Mouse (Mus musculus): ENCODE measurements at regions not wholly inside any gene's neighbourhood (a gene's known extent, or its start where the extent isn't known, plus 50 kb on each side); places are given as distances from the start of the nearest gene placed in this dataset.
A peak's percentile ranks its signal among the peaks of the same experiment; 100 is the strongest.

DNA sequence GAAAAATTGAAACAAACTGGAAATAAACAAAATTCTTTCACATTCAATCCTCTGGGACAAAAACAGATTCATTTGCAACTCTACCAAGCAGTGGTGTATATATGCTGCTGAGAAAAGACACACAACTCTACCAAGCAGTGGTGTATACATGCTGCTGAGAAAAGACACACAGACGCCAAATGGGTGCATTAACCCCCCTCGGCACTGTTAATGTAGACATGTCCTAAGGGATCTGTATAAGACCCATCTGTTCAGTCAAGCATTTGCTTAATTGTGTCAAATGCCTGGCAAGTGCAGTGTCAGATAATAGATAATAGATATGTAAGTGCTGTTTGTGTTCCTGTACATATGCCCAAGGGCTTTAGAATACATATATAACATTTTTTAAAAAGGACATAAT is 1035.2 kb upstream of the B3galt2 start:
- H3K9ac ChIP-seq (ENCODE audit: low read length) = no peak overlapping the region
- ATAC-seq (0 out of 2 replicates have a peak, but pooled peaks have one; percentile 42), DNase-seq (ENCODE audit: low spot score) (no peak)
- H3K4me3 ChIP-seq (ENCODE audit: low read depth, low read length) = no peak overlapping the region
- no peaks in the 10 kb centered on the region for H3K4me1 ChIP-seq (ENCODE audit: control insufficient read depth, insufficient read depth, low read length)
- no peak overlapping the region for H3K4me2 ChIP-seq (ENCODE audit: low read length)
- no peaks in the 10 kb centered on the region for H3K27me3 ChIP-seq (replicated peaks; ENCODE audit: control insufficient read depth, insufficient read depth, low read length)
- H3K36me3 ChIP-seq (ENCODE audit: control insufficient read depth, insufficient read depth, low read length) = no peaks in the 10 kb centered on the region
- no peaks in the 10 kb centered on the region for H3K9me3 ChIP-seq (replicated peaks; ENCODE audit: control insufficient read depth, low read length)
- no peak overlapping the region for H3K27ac ChIP-seq (ENCODE audit: low read depth, low read length)
- 59% methylated on average over 2 of the region's 2 CpGs for WGBS

DNA sequence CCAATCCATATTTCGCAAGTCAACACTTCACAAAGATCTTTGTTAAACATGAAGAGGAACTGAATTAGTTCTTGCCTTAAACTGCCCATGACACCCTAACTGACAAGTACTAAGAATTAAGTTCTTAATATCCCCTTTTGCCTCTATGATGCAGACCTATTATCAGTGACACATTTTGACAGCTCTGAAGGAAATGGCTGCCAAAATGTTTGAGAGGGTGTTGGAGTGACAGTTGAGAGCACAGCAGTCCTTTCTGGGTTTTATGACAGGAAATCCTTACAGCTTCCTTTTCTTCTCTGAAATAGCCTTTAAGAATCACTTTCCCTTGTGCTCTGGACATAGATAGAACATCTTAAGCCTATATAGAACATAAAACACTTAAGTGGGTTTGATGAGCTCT is 1034.4 kb upstream of the B3galt2 start:
- Histone ChIP-seq H3K27ac (ENCODE audit: low read depth, low read length) (no peak overlapping the region), H3K4me3 (ENCODE audit: low read depth, low read length) (no peak overlapping the region), H3K4me1 (ENCODE audit: control insufficient read depth, insufficient read depth, low read length) (no peaks in the 10 kb centered on the region), H3K9me3 (replicated peaks; ENCODE audit: control insufficient read depth, low read length) (no peaks in the 10 kb centered on the region), H3K4me2 (ENCODE audit: low read length) (no peak overlapping the region), H3K36me3 (ENCODE audit: control insufficient read depth, insufficient read depth, low read length) (no peaks in the 10 kb centered on the region), H3K9ac (ENCODE audit: low read length) (no peak overlapping the region), H3K27me3 (replicated peaks; ENCODE audit: control insufficient read depth, insufficient read depth, low read length) (no peaks in the 10 kb centered on the region)
- ATAC-seq (no peak), DNase-seq (ENCODE audit: low spot score) (no peak)
- WGBS = 98% methylated on average over 1 of the region's 1 CpGs

DNA sequence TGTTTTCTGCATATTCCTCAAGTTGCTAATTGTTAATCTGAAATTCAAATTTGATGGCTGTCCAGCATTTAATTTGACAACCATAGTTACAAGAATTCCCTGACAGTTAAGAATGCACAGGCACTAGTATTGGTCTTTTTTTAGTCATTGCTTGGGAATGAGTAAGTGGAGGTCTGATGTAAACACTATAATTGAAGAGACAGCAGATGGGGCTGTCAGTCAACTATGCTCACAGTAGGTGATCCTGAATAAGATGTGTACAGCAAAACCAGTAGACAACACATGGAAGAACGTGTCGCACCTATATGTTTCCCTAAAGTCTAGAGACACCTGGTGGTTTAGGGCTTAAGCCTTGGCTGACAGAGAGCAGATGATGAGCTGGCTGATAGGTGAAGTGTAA is 1019.0 kb upstream of the B3galt2 start:
- H3K4me3 ChIP-seq (ENCODE audit: low read depth, low read length) = no peak overlapping the region
- no peak overlapping the region for H3K27ac ChIP-seq (ENCODE audit: low read depth, low read length)
- no peaks in the 10 kb centered on the region for H3K27me3 ChIP-seq (replicated peaks; ENCODE audit: control insufficient read depth, insufficient read depth, low read length)
- no peak overlapping the region for H3K4me2 ChIP-seq (ENCODE audit: low read length)
- ATAC-seq (peak; percentile 61; the same call in 1 of the 2 replicates), DNase-seq (ENCODE audit: low spot score) (peak; percentile 19)
- H3K9ac ChIP-seq (ENCODE audit: low read length) = no peak overlapping the region
- H3K36me3 ChIP-seq (ENCODE audit: control insufficient read depth, insufficient read depth, low read length) = no peaks in the 10 kb centered on the region
- H3K4me1 ChIP-seq (ENCODE audit: control insufficient read depth, insufficient read depth, low read length) = no peaks in the 10 kb centered on the region
- 82% methylated on average over 2 of the region's 2 CpGs for whole genome bisulfite sequencing
- H3K9me3 ChIP-seq (replicated peaks; ENCODE audit: control insufficient read depth, low read length) = no peaks in the 10 kb centered on the region

DNA sequence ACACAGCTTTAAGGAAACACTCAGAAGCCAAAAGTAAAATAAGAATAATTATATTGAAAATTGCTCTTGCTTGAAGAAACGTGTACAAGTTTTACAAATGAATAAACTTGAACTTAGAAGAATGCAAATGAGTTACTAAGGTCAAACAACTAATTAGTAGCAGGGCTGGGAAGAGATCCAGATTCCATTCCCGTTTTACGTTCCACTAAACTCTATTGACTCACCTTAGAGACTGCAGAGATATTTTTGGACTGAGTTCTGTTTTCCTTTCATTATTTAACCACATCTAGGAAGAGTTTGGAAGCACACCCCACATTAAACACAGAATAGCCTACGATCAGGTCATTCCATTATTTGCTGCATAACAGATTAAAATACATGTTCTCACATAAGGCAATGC is 1016.2 kb upstream of the B3galt2 start:
- peak; percentile 45 for DNase-seq (ENCODE audit: low spot score)
- no peaks in the 10 kb centered on the region for H3K36me3 ChIP-seq (ENCODE audit: control insufficient read depth, insufficient read depth, low read length)
- no peaks in the 10 kb centered on the region for H3K4me1 ChIP-seq (ENCODE audit: control insufficient read depth, insufficient read depth, low read length)
- H3K27me3 ChIP-seq (replicated peaks; ENCODE audit: control insufficient read depth, insufficient read depth, low read length) = no peaks in the 10 kb centered on the region
- H3K4me3 ChIP-seq (ENCODE audit: low read depth, low read length) = no peak overlapping the region
- H3K9me3 ChIP-seq (replicated peaks; ENCODE audit: control insufficient read depth, low read length) = no peaks in the 10 kb centered on the region
- H3K27ac ChIP-seq (ENCODE audit: low read depth, low read length) = no peak overlapping the region
- no peak for ATAC-seq
- H3K4me2 ChIP-seq (ENCODE audit: low read length) = no peak overlapping the region
- WGBS = 26% methylated on average over 4 of the region's 4 CpGs
- H3K9ac ChIP-seq (ENCODE audit: low read length) = no peak overlapping the region

DNA sequence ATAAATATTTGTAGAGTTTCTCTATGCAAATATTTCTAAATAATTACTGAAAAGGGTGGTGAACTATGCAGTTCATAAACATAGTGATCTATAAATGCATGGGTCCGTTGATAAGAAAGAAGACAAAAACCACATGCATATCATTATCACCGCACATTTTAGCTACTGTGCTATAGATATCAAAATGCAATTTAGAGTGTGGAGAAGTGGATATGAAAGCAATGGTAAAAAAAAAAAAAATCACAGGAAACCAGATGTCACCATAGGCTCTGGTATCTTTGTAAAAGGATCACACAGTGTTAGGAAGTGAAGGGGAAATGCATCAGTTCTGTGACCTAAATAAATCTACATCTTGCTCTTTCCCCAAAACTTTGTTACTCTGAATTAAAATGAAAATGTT is 985.2 kb upstream of the B3galt2 start:
- Histone ChIP-seq H3K27me3 (replicated peaks; ENCODE audit: control insufficient read depth, insufficient read depth, low read length) (no peaks in the 10 kb centered on the region), H3K36me3 (ENCODE audit: control insufficient read depth, insufficient read depth, low read length) (no peaks in the 10 kb centered on the region), H3K4me1 (ENCODE audit: control insufficient read depth, insufficient read depth, low read length) (no peaks in the 10 kb centered on the region), H3K9me3 (replicated peaks; ENCODE audit: control insufficient read depth, low read length) (no peaks in the 10 kb centered on the region), H3K4me3 (ENCODE audit: low read depth, low read length) (no peak overlapping the region), H3K4me2 (ENCODE audit: low read length) (no peak overlapping the region), H3K27ac (ENCODE audit: low read depth, low read length) (no peak overlapping the region), H3K9ac (ENCODE audit: low read length) (no peak overlapping the region)
- DNase-seq (ENCODE audit: low spot score) (no peak), ATAC-seq (no peak)
- 89% methylated on average over 2 of the region's 2 CpGs for whole genome bisulfite sequencing

DNA sequence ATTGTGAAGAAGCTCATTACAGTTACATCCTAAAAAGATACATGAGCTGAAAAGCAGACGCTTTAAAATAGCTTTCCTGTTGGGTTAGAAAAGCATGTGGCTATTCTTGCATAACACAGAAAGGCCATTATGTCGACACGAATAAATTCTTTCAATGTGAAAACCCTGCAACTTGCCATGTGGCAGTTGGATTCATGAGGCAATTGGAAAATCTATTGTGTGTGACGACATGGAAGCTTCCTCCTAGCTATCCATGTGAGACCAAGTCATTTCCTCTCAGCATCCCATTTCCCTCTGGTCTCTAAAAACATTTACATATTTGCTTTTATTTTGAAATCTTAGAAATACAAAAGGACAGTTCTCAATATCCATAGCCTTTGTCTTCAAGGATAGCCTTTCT is 975.2 kb upstream of the B3galt2 start:
- Histone ChIP-seq H3K36me3 (ENCODE audit: control insufficient read depth, insufficient read depth, low read length) (no peaks in the 10 kb centered on the region), H3K9me3 (replicated peaks; ENCODE audit: control insufficient read depth, low read length) (no peaks in the 10 kb centered on the region), H3K27me3 (replicated peaks; ENCODE audit: control insufficient read depth, insufficient read depth, low read length) (no peaks in the 10 kb centered on the region), H3K9ac (ENCODE audit: low read length) (no peak overlapping the region), H3K27ac (ENCODE audit: low read depth, low read length) (no peak overlapping the region), H3K4me1 (ENCODE audit: control insufficient read depth, insufficient read depth, low read length) (no peaks in the 10 kb centered on the region), H3K4me3 (ENCODE audit: low read depth, low read length) (no peak overlapping the region), H3K4me2 (ENCODE audit: low read length) (no peak overlapping the region)
- DNase-seq (ENCODE audit: low spot score) = no peak
- ATAC-seq = no peak
- WGBS = 72% methylated on average over 4 of the region's 4 CpGs

DNA sequence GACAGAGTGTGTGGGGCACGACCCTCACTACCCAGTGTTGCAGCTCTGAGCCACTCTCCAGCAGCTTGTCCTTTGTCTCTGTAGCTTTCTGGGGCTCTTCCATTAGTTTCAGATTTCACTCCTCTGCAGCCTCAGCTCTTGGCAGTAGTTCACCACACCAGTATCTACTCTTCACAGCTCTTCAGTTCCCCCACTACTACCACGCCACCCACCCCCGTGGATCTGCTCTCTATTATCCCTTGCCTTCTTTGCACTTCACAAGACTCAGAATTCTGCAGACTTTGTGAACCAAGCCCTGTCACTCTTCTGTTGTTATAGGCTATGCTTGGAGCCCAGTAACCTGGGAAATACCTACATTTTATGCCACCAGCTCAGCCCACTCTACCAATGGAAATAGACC is 960.5 kb upstream of the B3galt2 start:
- Histone ChIP-seq H3K9ac (ENCODE audit: low read length) (no peak overlapping the region), H3K4me1 (ENCODE audit: control insufficient read depth, insufficient read depth, low read length) (no peaks in the 10 kb centered on the region), H3K4me3 (ENCODE audit: low read depth, low read length) (no peak overlapping the region), H3K4me2 (ENCODE audit: low read length) (no peak overlapping the region), H3K27ac (ENCODE audit: low read depth, low read length) (no peak overlapping the region), H3K9me3 (replicated peaks; ENCODE audit: control insufficient read depth, low read length) (no peaks in the 10 kb centered on the region), H3K27me3 (replicated peaks; ENCODE audit: control insufficient read depth, insufficient read depth, low read length) (no peaks in the 10 kb centered on the region), H3K36me3 (ENCODE audit: control insufficient read depth, insufficient read depth, low read length) (no peaks in the 10 kb centered on the region)
- ATAC-seq (no peak), DNase-seq (ENCODE audit: low spot score) (no peak)
- WGBS = 68% methylated on average over 3 of the region's 3 CpGs

DNA sequence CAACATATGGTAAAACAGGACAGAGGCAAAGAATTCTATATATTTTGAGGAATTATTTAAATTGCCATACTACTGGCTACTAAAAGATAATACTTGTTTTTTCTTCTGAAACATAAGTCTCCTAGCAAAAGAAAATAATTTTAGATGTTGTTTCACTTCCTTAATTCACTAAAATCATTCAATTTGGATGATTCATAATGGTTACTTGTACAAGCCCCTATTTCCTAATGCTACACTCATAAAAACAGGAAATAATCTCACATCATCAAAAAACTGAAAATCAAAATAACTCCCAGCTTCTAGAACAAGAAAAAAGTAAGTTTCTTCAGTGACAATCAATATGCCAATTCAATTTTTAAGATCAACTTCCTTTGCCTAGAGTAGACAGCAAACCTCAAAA is 951.6 kb upstream of the B3galt2 start:
- no peak overlapping the region for H3K4me2 ChIP-seq (ENCODE audit: low read length)
- H3K27me3 ChIP-seq (replicated peaks; ENCODE audit: control insufficient read depth, insufficient read depth, low read length) = no peaks in the 10 kb centered on the region
- DNase-seq (ENCODE audit: low spot score) (no peak), ATAC-seq (no peak)
- H3K4me3 ChIP-seq (ENCODE audit: low read depth, low read length) = no peak overlapping the region
- no peak overlapping the region for H3K27ac ChIP-seq (ENCODE audit: low read depth, low read length)
- H3K9me3 ChIP-seq (replicated peaks; ENCODE audit: control insufficient read depth, low read length) = no peaks in the 10 kb centered on the region
- no peaks in the 10 kb centered on the region for H3K36me3 ChIP-seq (ENCODE audit: control insufficient read depth, insufficient read depth, low read length)
- H3K9ac ChIP-seq (ENCODE audit: low read length) = no peak overlapping the region
- H3K4me1 ChIP-seq (ENCODE audit: control insufficient read depth, insufficient read depth, low read length) = no peaks in the 10 kb centered on the region

DNA sequence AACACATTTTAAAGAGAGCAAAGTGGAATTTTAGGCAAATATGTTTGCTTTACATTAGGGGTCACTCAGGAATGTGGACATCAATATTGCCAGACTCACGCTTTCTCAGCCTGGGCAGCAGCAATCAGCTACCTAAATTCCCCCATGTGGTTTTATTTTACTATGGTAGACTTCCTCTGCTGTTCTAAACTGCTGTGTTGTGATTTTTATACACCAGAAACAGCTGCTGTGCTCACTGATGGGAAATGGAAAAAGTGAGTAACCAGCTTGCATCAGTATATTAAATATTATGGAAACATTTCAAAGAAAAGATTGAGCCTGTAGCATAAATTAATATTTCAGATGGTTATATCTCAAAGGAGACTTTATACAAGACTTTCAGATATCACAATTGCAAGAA is 945.3 kb upstream of the B3galt2 start:
- no peak overlapping the region for H3K27ac ChIP-seq (ENCODE audit: low read depth, low read length)
- DNase-seq (ENCODE audit: low spot score) (no peak), ATAC-seq (no peak)
- WGBS = 90% methylated on average over 1 of the region's 1 CpGs
- no peak overlapping the region for H3K4me2 ChIP-seq (ENCODE audit: low read length)
- H3K9ac ChIP-seq (ENCODE audit: low read length) = no peak overlapping the region
- no peaks in the 10 kb centered on the region for H3K9me3 ChIP-seq (replicated peaks; ENCODE audit: control insufficient read depth, low read length)
- no peaks in the 10 kb centered on the region for H3K4me1 ChIP-seq (ENCODE audit: control insufficient read depth, insufficient read depth, low read length)
- no peak overlapping the region for H3K4me3 ChIP-seq (ENCODE audit: low read depth, low read length)
- H3K27me3 ChIP-seq (replicated peaks; ENCODE audit: control insufficient read depth, insufficient read depth, low read length) = no peaks in the 10 kb centered on the region
- H3K36me3 ChIP-seq (ENCODE audit: control insufficient read depth, insufficient read depth, low read length) = no peaks in the 10 kb centered on the region

DNA sequence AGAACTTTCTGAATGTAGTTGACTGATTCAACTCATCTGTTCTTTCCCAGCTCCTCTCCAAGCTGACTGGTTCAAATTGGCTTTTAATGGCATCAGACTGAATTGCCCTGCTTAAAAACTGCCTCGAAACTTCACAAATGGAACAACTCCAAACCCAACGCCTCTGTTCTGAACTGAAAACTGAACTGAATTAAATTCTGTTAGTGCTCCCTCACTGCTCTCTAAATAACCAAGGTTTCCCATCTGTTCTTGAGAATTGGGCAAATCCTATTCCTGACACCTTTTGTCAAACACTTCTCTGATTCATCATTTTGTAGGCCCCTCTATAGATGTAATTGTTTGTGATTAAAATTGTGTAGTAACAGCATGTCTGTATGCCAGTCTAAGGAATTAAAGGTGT is 932.2 kb upstream of the B3galt2 start:
- H3K4me3 ChIP-seq (ENCODE audit: low read depth, low read length) = no peak overlapping the region
- no peaks in the 10 kb centered on the region for H3K36me3 ChIP-seq (ENCODE audit: control insufficient read depth, insufficient read depth, low read length)
- H3K27ac ChIP-seq (ENCODE audit: low read depth, low read length) = no peak overlapping the region
- H3K27me3 ChIP-seq (replicated peaks; ENCODE audit: control insufficient read depth, insufficient read depth, low read length) = no peaks in the 10 kb centered on the region
- no peaks in the 10 kb centered on the region for H3K9me3 ChIP-seq (replicated peaks; ENCODE audit: control insufficient read depth, low read length)
- no peak overlapping the region for H3K9ac ChIP-seq (ENCODE audit: low read length)
- no peak for ATAC-seq
- H3K4me2 ChIP-seq (ENCODE audit: low read length) = no peak overlapping the region
- H3K4me1 ChIP-seq (ENCODE audit: control insufficient read depth, insufficient read depth, low read length) = no peaks in the 10 kb centered on the region
- no peak for DNase-seq (ENCODE audit: low spot score)
- 65% methylated on average over 2 of the region's 2 CpGs for WGBS
